Mouse (Mus musculus): ENCODE measurements at regions not wholly inside any gene's neighbourhood (a gene's known extent, or its start where the extent isn't known, plus 50 kb on each side); places are given as distances from the start of the nearest gene placed in this dataset.

- no peak for DNase-seq
Measured at GRCm38 (mm10) chr4:55927391-55927790, 395.1 kb upstream of the Klf4 start.

- DNase-seq: no peak
Measured at GRCm38 (mm10) chr4:55924974-55925373, 392.7 kb upstream of the Klf4 start.

GRCm38 (mm10) chr4:55921217-55921616 lies 389.0 kb upstream of the Klf4 start:
- no peak for DNase-seq

GRCm38 (mm10) chr4:55894116-55894885 lies 362.0 kb upstream of the Klf4 start:
- no peak for DNase-seq

- no peak for DNase-seq
Measured at GRCm38 (mm10) chr4:55891656-55892055, 359.4 kb upstream of the Klf4 start.

- DNase-seq: no peak
Measured at GRCm38 (mm10) chr4:55887581-55887980, 355.3 kb upstream of the Klf4 start.

- no peak for DNase-seq
Measured at GRCm38 (mm10) chr4:55882541-55882940, 350.3 kb upstream of the Klf4 start.

- peak; percentile 5 for DNase-seq
Measured at GRCm38 (mm10) chr4:55875304-55875703, 343.0 kb upstream of the Klf4 start.

- DNase-seq: no peak
Measured at GRCm38 (mm10) chr4:55874875-55875274, 342.6 kb upstream of the Klf4 start.

- no peak for DNase-seq
Measured at GRCm38 (mm10) chr4:55874276-55874675, 342.0 kb upstream of the Klf4 start.

- no peak for DNase-seq
Measured at GRCm38 (mm10) chr4:55860055-55860454, 327.8 kb upstream of the Klf4 start.

GRCm38 (mm10) chr4:55859211-55859761 lies 327.0 kb upstream of the Klf4 start:
- no peak for DNase-seq

GRCm38 (mm10) chr4:55851430-55851829 lies 319.2 kb upstream of the Klf4 start:
- DNase-seq: no peak

GRCm38 (mm10) chr4:55851027-55851426 lies 318.8 kb upstream of the Klf4 start:
- no peak for DNase-seq

GRCm38 (mm10) chr4:55843727-55844401 lies 311.6 kb upstream of the Klf4 start:
- no peak for DNase-seq

- DNase-seq: no peak
Measured at GRCm38 (mm10) chr4:55838568-55838967, 306.3 kb upstream of the Klf4 start.

GRCm38 (mm10) chr4:55824047-55824760 lies 291.9 kb upstream of the Klf4 start:
- no peak for DNase-seq

- no peak for DNase-seq
Measured at GRCm38 (mm10) chr4:55823583-55823982, 291.3 kb upstream of the Klf4 start.

- no peak for DNase-seq
Measured at GRCm38 (mm10) chr4:55817035-55817818, 285.0 kb upstream of the Klf4 start.

- peak; percentile 8 for DNase-seq
Measured at GRCm38 (mm10) chr4:55815832-55816231, 283.6 kb upstream of the Klf4 start.

GRCm38 (mm10) chr4:55812846-55813245 lies 280.6 kb upstream of the Klf4 start:
- no peak for DNase-seq

- no peak for DNase-seq
Measured at GRCm38 (mm10) chr4:55811656-55812055, 279.4 kb upstream of the Klf4 start.
